Mouse (Mus musculus) layer of hippocampus, adult 9-11 months (tissue): ENCODE measurements around the gene Awat2.
"Not testable (repeated sequence)": the region's sequence is repeated elsewhere in the genome, so short reads cannot be mapped to it uniquely, and the experiment has no call there.

Experiments
- DNase-seq: peaks from one replicate; pipeline ENCODE4 v3.0.0; 2022

Awat2 gene

DNA sequence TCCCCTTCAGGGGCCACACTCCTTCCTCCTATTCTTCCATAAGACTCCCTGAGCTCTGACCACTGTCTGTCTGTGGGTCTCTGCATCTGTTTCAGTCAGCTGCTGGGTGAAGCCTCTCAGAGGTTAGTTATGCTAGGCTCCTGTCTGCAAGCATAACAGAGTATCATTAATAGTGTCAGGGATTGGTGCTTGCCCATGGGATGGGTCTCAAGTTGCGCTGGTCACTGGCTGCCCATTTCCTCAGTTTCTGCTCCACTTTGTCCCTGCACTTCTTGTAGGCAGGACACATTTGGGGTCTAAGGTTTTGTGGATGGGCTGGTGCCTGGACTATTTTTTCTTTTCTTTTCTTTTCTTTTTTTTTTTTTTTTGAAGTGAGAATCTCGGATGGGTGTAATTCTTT, at the start of gene Awat2:
Gene Awat2 (minus strand): TSS at position 101 of the 400 bp plus-strand sequence.
- not testable (repeated sequence) for DNase-seq

DNA sequence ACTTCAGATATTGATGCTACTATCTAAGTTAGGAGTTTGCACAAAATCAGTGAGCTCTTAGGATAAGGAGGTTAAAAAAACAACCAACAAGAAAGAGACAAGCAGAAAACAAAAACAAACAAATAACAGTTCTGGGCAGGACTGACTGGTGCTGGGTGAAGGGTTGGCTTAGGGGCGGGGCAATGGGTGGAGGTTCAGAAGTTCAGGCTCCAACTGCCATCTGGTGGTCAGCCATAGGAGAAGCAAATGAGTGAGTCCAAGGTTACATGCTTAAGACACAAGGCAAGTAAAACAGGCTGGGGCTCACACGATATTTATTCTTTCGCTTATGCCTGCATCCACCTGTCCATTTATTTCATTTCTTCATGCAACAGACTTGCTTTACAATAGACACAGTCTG, 37.8 kb upstream of the Awat2 start:
- DNase-seq: peak; percentile 51

DNA sequence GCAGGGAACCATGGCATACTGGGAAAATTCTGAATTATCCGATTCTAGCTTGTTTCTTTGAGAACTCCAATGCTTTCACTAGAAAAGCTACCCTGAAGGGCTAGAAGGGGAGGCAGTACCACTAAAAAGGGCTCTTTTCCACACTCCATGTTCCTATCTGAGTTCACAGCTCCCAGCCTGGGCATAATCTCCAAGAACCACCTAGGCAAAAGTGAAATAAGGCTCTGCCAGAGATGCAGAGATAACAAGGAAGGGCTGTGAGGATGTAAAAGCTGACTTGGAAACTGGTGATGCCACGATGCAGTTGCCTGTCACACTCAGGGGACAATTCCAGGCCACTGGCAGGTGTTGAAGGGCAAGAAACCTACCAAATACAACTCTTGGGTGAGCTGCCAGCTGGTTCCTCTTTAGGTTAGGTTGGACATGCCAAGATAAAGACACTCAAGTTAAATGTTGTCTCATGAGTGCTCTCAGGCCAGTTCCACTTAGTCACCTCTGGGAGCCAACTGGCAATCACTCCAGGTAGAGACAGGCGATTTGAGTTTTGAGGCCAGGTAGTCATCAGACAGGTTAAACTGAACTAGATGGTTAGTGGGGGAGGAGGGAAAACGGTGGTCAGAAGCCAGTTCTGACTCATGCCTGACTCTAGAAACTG, 33.2 kb upstream of the Awat2 start:
- DNase-seq: no peak

DNA sequence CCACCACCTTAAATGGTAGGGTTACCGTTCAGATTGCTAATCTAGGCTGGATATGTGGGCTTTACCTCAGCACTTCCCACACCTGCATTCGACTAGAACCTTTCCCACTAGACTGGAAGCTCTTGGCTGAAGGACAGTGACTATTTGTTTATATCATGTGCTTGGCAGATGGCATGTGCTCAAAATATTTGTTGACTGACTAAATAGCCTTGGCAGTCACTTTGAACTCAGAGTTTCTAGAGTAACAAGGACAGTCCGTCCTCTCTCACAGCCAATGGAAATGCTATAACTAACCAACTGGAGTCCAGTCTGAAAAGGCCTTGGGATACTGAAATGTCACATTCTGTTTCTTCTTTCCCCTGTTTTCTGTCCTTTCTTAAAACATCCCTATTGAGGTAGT, 29.0 kb upstream of the Awat2 start:
- no peak for DNase-seq

DNA sequence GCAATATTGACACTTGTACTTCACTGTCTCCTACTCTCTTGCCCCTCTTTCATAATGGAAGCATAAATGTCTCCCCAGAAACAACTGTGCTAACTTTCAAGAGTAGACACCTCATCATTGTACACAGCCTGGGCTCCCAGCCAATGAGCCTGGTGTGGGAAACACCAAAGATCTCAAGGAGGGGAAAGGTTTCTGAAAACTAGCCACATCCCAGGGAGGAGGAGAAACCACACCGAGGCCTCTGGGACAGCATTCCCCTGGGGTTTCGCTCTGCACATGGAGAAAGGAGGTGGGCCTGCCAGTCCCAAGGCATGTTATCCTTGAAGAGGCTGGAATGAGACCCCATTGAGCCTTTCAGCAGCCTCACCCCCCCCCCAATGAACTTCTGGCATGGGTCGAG, 27.6 kb upstream of the Awat2 start:
- DNase-seq: no peak

DNA sequence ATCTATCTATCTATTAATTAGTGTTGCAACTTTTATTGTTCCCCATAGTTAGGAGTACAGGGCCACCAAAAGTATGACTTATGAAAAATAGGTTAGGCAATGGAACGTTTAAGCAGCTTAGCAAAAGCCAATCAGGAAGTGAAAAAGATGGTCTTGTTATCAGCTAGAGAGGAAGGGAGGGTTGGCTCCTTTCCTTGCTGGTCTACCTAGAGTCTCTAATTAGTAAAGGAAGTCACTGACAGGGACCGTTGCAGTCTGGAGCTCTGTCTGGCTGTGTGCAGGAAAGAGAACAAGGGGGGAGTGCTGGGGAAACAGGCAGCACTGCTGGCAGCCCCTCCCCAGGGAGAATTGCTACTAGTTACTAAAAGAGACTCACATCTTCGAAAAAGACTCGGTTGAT, 25.5 kb upstream of the Awat2 start:
- DNase-seq: no peak

DNA sequence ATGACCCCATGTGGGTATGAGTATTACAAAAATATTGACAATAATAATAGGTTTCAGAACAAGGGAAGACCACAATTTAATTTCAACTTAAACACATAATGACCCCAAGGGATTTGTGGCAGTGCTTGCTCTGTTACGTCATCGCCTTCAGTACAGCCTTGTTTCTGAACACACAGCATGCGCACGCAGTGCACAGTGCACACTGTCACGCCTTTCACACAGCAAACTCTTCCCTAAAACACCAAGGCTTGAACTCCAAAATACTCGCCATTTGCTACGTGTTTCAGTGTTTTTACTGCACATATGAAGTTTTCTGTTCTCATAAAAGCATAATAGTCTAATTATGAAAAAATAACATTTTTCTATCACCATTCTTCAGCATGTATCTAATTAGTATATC, 1.0 kb upstream of the Awat2 start:
- DNase-seq: no peak

DNA sequence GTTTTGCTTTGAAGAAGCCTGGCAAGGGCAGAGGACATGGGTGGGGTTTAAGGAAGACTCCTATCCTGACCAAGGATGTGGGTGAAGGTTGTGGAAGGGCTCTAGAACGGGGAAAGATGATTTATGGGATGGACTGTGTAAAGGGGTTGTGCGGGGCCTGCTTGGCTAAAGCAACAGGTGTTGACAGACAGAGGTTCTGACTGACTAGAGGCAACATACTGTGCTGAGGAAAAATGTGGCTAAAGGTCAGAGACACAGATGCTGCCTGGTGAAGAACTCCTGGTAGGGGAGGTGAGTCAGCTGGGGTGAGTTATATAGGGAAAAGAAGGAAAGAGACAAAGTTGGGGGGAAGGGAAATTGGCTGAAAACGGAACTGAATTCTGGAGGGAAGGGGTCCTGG, 10.2 kb downstream of the Awat2 start:
- no peak for DNase-seq

DNA sequence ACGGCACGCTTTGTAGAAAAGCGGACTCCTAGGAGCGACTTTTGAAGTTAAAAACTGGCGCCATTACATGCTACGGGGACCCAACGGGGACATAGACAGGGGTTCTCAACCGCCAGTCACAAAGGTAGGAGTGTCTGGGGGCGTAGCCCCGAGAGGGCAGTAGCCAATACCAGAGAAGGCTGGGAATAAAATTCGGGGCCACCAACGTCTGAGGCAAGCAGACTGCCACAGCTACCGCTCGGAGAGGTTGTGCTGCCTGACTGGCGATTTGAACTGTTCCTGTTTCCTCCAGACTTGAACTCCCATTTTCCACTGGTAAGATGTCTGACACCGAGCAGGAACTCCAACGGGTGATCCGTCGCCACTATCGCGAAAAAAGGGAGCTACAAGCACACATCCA, 13.8 kb downstream of the Awat2 start, which contains the start of gene Otud6a:
Gene Otud6a (plus strand): TSS at position 321 of the 400 bp plus-strand sequence.
- no peak for DNase-seq

DNA sequence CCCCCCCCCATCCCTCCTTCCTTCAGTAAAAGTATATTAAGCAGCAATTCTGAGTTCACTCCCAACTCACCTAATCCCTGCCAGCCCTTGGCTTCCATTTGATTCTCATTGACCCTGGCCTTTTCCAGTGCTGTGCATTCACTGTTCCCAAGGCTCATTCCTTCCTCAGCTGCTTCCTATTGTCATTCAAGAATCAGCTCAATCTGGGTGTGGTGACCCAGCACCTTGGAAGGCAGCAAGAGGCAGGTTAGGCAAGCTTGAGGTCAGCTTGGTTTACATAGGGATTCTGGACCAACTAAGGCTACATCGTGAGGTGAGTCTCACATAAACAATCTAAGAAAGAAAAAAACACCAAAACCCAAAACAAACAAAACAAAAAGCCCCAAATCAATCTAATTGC, 33.3 kb downstream of the Awat2 start:
- DNase-seq: no peak

DNA sequence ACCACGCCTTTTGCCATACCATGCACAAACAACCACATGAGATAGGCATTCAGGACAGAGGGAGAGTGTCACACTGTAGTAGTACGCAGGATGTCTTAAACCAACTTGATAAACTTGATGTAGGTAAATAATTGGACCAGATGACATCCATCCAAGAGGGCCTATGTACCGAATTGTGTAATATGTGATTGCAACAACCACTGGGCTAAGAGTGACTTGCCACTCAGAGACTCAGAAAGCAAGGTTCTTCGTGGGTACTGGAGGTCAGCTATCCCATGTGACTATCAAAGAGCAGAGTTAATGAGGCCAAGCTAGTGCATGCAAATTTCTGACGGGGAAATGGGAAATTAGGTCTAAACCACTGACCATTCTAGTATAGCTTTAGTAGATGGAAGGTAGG, 40.9 kb downstream of the Awat2 start:
- no peak for DNase-seq

DNA sequence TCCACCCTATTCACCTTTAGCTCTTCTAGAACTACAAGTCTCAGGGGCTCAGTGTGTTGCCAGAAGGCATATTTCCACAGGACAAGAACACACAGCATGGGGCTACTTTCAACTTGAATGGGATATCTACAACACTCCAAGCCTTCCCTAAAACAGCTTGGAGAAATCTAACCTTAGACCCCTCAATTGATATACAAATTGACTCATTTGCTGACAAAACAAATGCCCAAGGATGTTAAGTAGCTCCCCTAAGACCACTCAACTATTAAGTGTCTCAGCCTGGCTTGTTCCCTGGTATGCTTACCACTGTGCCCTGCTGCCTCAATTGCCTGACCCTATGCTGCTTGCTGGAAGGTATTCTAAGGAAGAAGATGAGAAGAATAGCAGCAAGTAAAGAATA, 41.6 kb downstream of the Awat2 start:
- DNase-seq: no peak

DNA sequence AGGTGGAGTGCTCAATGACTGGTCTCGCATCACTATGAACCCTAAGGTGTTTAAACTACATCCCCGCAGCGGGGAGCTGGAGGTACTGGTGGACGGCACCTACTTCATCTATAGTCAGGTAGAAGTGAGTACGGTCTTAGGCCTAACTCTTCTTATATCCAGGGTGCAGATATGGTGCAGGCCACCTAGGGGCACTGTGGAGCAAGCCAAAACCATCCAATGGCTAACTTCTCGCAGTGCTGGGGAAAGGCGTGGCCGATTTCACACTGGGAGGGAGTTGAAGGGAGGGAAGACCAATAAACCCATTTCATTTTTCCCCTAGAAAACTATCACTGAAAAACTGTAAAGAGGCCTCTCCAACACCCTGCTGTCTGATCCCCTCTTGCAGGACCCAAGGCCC, 47.5 kb downstream of the Awat2 start:
- DNase-seq: no peak

DNA sequence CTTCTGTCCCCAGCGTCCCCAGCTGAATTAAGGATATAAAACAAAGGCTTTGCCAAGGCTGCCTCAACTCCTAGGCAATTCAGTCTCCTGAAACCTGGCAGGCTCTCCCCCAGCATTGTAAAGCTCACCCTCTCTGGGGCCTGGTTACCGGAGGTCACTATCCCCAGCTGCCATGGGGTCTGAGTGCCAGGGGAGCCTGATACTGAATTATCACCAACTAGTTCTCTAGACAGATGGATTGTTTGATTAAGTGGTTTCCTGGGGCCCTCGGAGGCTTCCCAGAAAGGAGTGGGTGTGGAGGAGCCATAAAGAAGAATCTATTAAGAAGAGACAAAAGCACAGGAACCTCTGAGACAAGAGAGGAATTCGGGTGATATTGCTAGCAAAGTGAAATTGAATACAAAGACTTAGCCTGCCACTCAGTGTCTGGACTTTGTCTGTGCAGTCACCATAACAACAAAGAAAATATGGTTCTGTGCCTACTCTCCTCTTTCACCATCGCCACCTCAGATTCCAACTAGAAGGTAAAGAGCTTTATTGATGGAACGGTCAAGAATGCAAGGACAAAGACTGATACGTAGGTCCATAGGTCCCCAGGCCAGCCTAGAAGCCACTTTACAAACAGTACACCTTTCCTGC, 48.2 kb downstream of the Awat2 start:
- DNase-seq: no peak

DNA sequence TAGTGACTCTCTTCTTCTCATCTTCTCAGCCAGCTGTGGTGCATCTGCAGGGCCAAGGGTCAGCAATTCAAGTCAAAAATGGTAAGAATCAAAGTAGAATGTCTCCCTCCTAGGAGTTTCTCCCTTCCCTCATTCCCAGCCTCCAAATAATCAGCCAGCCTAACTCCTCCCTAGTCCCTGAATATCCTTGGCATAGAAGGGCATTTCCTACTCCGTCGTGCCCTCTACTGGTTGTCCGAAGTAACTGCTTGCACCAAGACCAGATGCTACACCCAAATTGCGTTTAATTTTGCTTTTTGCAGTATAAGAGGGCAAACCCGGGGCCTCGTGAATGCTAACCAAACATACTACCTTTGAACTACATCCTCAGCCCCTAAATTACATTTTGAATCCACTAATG, 50.2 kb downstream of the Awat2 start:
- no peak for DNase-seq

DNA sequence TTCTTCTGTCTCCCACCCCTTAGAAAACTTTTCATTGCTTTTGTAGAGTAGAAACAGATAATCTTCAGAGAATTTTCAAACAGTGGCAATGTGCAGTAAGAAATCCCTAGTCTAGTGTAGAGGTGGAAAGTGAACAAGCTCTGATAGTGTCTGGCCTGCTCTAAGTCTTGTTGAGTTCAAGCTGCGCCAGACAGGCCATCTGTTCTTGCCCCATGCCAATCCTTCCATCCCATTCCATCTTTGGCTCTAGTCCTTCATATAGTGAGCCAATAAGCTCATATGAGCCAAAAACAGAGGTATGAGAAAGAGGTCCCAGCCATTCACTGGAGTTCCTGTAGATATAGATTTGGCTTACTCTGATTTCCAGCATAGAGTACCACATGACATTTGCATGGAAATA, 52.6 kb downstream of the Awat2 start:
- DNase-seq: no peak

DNA sequence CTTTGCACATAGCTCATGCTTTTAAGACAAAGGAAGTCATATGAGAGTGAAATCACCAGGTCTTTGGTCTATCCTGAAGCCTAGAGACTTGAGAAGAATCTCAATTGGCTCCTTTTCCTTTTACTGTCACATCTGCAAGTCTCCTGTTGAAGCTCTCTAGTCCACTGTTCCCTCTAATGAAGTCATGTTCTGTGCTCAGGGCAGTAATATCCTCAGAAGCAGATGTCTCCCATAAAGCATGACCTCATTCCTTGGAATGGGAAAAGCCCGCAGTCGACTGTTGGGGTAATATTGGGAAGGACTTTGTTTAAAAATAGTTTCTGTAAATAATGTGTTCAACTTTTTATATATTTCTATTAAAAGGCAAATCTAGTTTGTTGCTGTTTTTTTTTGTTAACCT, 85.5 kb downstream of the Awat2 start:
- no peak for DNase-seq
